Mouse (Mus musculus) intestine, postnatal 0 days (tissue): ENCODE measurements at regions not wholly inside any gene's neighbourhood (a gene's known extent, or its start where the extent isn't known, plus 50 kb on each side); places are given as distances from the start of the nearest gene placed in this dataset.

Experiments
- ATAC-seq: fragments of 200-750 bp; cut with Nextera tagmentation; 2 replicates; pipeline ENCODE4 v1.8.0; 2017; ENCODE audit warnings: mild to moderate bottlenecking, moderate TSS enrichment, moderate library complexity
- H3K27ac ChIP-seq: fragments of 300-500 bp; sonication (generic); 2 replicates; pipeline ENCODE4 v1.5.1; 2014; ENCODE audit warnings: mild to moderate bottlenecking, low read depth, low read length, moderate library complexity
- H3K27me3 ChIP-seq: fragments of 300-500 bp; sonication (generic); replicated peaks from 2 replicates; pipeline ENCODE4 v1.6.1; 2014; ENCODE audit warnings: low read length, mixed read lengths; ENCODE audit not compliant: control insufficient read depth, insufficient read depth
- H3K36me3 ChIP-seq: fragments of 300-500 bp; sonication (generic); 2 replicates; pipeline ENCODE4 v1.6.1; 2014; ENCODE audit warnings: mild to moderate bottlenecking, moderate library complexity; ENCODE audit not compliant: control insufficient read depth, insufficient read depth
- H3K4me1 ChIP-seq: fragments of 300-500 bp; sonication (generic); replicated peaks from 2 replicates; pipeline ENCODE4 v1.6.1; 2014; ENCODE audit warnings: antibody characterized with exemption, low read length, mixed read lengths; ENCODE audit not compliant: control insufficient read depth, insufficient read depth
- H3K4me2 ChIP-seq: fragments of 300-500 bp; sonication (generic); replicated peaks from 2 replicates; pipeline ENCODE4 v1.6.1; 2014; ENCODE audit warnings: low read depth, mild to moderate bottlenecking, moderate library complexity
- H3K4me3 ChIP-seq: fragments of 300-500 bp; sonication (generic); 2 replicates; pipeline ENCODE4 v1.5.1; 2014; ENCODE audit warnings: low read depth, low read length
- H3K9ac ChIP-seq: fragments of 300-500 bp; sonication (generic); 2 replicates; pipeline ENCODE4 v1.6.1; 2014; ENCODE audit warnings: mild to moderate bottlenecking, low read depth, low read length
- H3K9me3 ChIP-seq: fragments of 300-500 bp; sonication (generic); 2 replicates; pipeline ENCODE4 v1.6.1; 2016; ENCODE audit warnings: mixed run types; ENCODE audit not compliant: control insufficient read depth
- CTCF ChIP-seq: sonication (generic); IDR thresholded peaks from 2 replicates; pipeline ENCODE4 v1.5.1; 2016; ENCODE audit warnings: low read depth, mild to moderate bottlenecking, control low read depth, antibody characterized with exemption, moderate library complexity
- WGBS: fragments of 180-500 bp; shearing (Covaris S2); extraction: QIAGEN DNeasy Blood & Tissue Kit; methylation state at CpG from one replicate; pipeline ENCODE4 v1.1.7; 2014; 5-methylcytosine and 5-hydroxymethylcytosine counted together

DNA sequence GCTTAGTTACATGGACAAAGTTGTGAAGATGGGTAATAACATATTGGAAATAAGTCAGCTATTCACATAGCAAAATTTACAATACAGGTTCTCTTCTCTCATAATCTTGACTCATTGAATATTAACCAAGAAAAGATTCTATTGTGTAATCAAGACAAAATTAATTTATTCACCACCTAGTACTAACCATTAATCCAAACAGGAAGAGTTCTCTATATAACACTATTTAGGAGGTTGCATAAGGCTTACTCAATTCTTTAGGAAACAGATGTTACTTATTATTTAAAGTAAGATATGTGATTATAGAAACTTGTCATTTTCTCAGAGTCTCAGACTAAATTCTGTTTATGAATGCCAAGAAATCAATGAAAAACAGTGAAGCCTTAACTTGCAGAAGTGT lies 600.4 kb upstream of the Tusc1 start:
- H3K4me1 ChIP-seq, result no peaks in the 10 kb centered on the region
- ATAC-seq, result no peak
- no peaks in the 10 kb centered on the region for H3K36me3 ChIP-seq
- H3K9ac ChIP-seq, result no peak overlapping the region
- no peak overlapping the region for H3K4me2 ChIP-seq
- TF ChIP-seq CTCF, result no peak
- no peak overlapping the region for H3K4me3 ChIP-seq
- no peaks in the 10 kb centered on the region for H3K9me3 ChIP-seq
- no peak overlapping the region for H3K27ac ChIP-seq
- H3K27me3 ChIP-seq, result no peaks in the 10 kb centered on the region

- TF ChIP-seq CTCF, result no peak
- Histone ChIP-seq H3K4me1 (no peaks in the 10 kb centered on the region), H3K27me3 (no peaks in the 10 kb centered on the region), H3K9me3 (no peaks in the 10 kb centered on the region; the same call in 1 of the 2 replicates), H3K9ac (no peak overlapping the region), H3K27ac (no peak overlapping the region), H3K4me3 (no peak overlapping the region), H3K4me2 (no peak overlapping the region), H3K36me3 (no peaks in the 10 kb centered on the region)
- no peak for ATAC-seq
- WGBS, result 87% methylated on average over 7 of the region's 7 CpGs
Observed at GRCm38 (mm10) chr4:93927117-93927516, 591.8 kb upstream of the Tusc1 start.

DNA sequence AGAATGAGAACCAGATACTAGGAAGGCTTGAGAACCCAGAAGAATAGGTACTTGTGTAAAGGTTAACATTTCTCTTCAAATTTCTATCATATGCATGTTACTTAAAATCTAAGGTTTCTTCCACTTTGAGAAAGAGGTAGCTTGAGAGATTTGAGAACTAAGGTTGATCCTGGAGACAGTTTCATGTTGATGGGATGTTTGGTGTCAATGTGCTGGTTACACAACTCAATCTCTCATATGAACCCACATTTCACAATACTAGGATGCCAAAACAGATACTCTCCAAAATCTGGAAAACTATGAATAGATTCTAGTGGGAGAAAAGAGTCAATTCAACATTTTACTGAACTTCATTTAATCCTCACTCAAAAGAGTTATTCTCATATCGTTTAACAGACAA lies 589.1 kb upstream of the Tusc1 start:
- Histone ChIP-seq H3K36me3 (no peaks in the 10 kb centered on the region), H3K4me3 (no peak overlapping the region), H3K9me3 (no peaks in the 10 kb centered on the region; the same call in 1 of the 2 replicates), H3K27ac (no peak overlapping the region), H3K4me1 (no peaks in the 10 kb centered on the region), H3K9ac (no peak overlapping the region), H3K4me2 (no peak overlapping the region), H3K27me3 (no peaks in the 10 kb centered on the region)
- 82% methylated on average over 1 of the region's 1 CpGs for WGBS
- TF ChIP-seq CTCF, result no peak
- no peak for ATAC-seq

- H3K27ac ChIP-seq, result no peak overlapping the region
- H3K36me3 ChIP-seq, result no peaks in the 10 kb centered on the region
- no peaks in the 10 kb centered on the region for H3K27me3 ChIP-seq
Observed at GRCm38 (mm10) chr4:93886631-93887030, 551.3 kb upstream of the Tusc1 start.

DNA sequence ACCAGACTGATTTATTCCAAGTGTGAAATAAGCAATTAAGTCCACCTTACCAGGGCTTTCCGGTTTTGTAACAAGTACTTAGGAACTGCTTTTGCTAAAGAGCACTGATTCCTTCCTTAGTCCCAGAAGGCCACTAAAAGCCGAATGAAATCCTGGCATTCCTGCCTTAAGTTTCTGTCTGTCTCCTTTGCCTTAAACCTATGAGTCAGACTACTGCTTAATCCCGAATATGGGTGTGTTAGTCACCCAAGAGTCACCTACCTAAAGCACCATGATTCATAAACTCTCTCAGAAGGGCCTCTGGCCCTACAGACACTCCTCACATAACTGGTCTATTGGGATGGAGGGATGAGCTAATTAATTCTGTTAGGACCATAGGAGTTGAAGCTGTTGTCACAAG lies 546.0 kb upstream of the Tusc1 start:
- H3K36me3 ChIP-seq, result no peaks in the 10 kb centered on the region
- no peaks in the 10 kb centered on the region for H3K4me1 ChIP-seq
- H3K4me2 ChIP-seq, result no peak overlapping the region
- H3K27me3 ChIP-seq, result no peaks in the 10 kb centered on the region
- H3K9ac ChIP-seq, result no peak overlapping the region
- ATAC-seq, result no peak
- TF ChIP-seq CTCF, result no peak
- 73% methylated on average over 3 of the region's 3 CpGs for WGBS
- H3K4me3 ChIP-seq, result no peak overlapping the region
- H3K27ac ChIP-seq, result no peak overlapping the region
- no peaks in the 10 kb centered on the region for H3K9me3 ChIP-seq

More at GRCm38 (mm10) chr4:93886631-93887030, 551.3 kb upstream of the Tusc1 start:
- Histone ChIP-seq H3K4me1 (no peaks in the 10 kb centered on the region), H3K9me3 (0 out of 2 replicates have a peak, but pooled peaks cover 2% of the 10 kb centered on the region), H3K4me3 (no peak overlapping the region), H3K4me2 (no peak overlapping the region), H3K9ac (no peak overlapping the region)
- WGBS, result 81% methylated on average over 11 of the region's 11 CpGs
- no peak for TF ChIP-seq CTCF
- no peak for ATAC-seq

GRCm38 (mm10) chr4:93879351-93879872 lies 544.1 kb upstream of the Tusc1 start:
- no peak for ATAC-seq
- Histone ChIP-seq H3K27me3 (no peaks in the 10 kb centered on the region), H3K9ac (no peak overlapping the region), H3K4me3 (no peak overlapping the region), H3K4me2 (no peak overlapping the region), H3K9me3 (no peaks in the 10 kb centered on the region), H3K4me1 (no peaks in the 10 kb centered on the region), H3K36me3 (no peaks in the 10 kb centered on the region), H3K27ac (no peak overlapping the region)
- WGBS, result 55% methylated on average over 8 of the region's 8 CpGs
- no peak for TF ChIP-seq CTCF

- no peaks in the 10 kb centered on the region for H3K9me3 ChIP-seq
- no peak overlapping the region for H3K4me2 ChIP-seq
- H3K36me3 ChIP-seq, result no peaks in the 10 kb centered on the region
- no peak overlapping the region for H3K27ac ChIP-seq
- TF ChIP-seq CTCF, result no peak
- no peak overlapping the region for H3K4me3 ChIP-seq
- no peak for ATAC-seq
- H3K27me3 ChIP-seq, result no peaks in the 10 kb centered on the region
- WGBS, result 67% methylated on average over 3 of the region's 3 CpGs
- no peaks in the 10 kb centered on the region for H3K4me1 ChIP-seq
- no peak overlapping the region for H3K9ac ChIP-seq
Observed at GRCm38 (mm10) chr4:93873271-93873670, 538.0 kb upstream of the Tusc1 start.
